Mouse (Mus musculus): ENCODE results near the gene Rtl10.

The Rtl10 gene

GRCm38 (mm10) chr16:18547891-18548290 lies 49.2 kb downstream of the Rtl10 start:
- DNase-seq (ENCODE audit: low read depth, low spot score): no peak

Measured in c-Kit-negative CD71-positive TER-119-positive erythroid progenitor cells, embryonic 14.5 days (primary cell).